Mouse (Mus musculus) heart, adult 2 months (tissue): ENCODE results near the gene Odf3l2. TPM values are rescaled to one million over a fixed set of nuclear protein-coding genes. Genes with fewer than 3 reads are reported as not detected.

ENCODE experiments used
- DNase-seq, 2 experiments: peaks; one replicate each; pipeline ENCODE4 v3.0.0; 2021
- H3K27ac ChIP-seq: fragments of 200-600 bp; 2 replicates; pipeline ENCODE4 v1.8.1; 2022
- H3K27me3 ChIP-seq: fragments of 200-500 bp; 2 replicates; pipeline ENCODE4 v1.6.1; 2012; ENCODE audit warnings: mild to moderate bottlenecking, low read length, inconsistent platforms, mixed read lengths; ENCODE audit not compliant: control insufficient read depth, insufficient read depth
- H3K36me3 ChIP-seq: fragments of 200-500 bp; 2 replicates; pipeline ENCODE4 v1.6.1; 2012; ENCODE audit warnings: low read length, inconsistent platforms; ENCODE audit not compliant: control insufficient read depth, insufficient read depth
- H3K4me1 ChIP-seq: fragments of 200-500 bp; 2 replicates; pipeline ENCODE4 v1.6.1; 2011; ENCODE audit warnings: low read length; ENCODE audit not compliant: control insufficient read depth, insufficient read depth
- H3K4me3 ChIP-seq: fragments of 200-600 bp; 2 replicates; pipeline ENCODE4 v1.8.1; 2022
- H3K79me2 ChIP-seq: fragments of 200-500 bp; replicated peaks from 2 replicates; pipeline ENCODE4 v1.6.1; 2012; ENCODE audit warnings: mild to moderate bottlenecking, inconsistent platforms, low read length, moderate library complexity, mixed read lengths; ENCODE audit not compliant: control insufficient read depth, insufficient read depth
- H3K9ac ChIP-seq: fragments of 200-500 bp; 2 replicates; pipeline ENCODE4 v1.6.1; 2012; ENCODE audit warnings: low read depth, mild to moderate bottlenecking, control low read depth, inconsistent platforms, low read length, mixed read lengths
- CTCF ChIP-seq: fragments of 200-600 bp; IDR thresholded peaks from 2 replicates; pipeline ENCODE4 v1.8.1; 2022; ENCODE audit warnings: antibody characterized with exemption, mild to moderate bottlenecking, moderate library complexity
- EP300 ChIP-seq: fragments of 200-500 bp; IDR thresholded peaks from 2 replicates; pipeline ENCODE4 v1.6.1; 2011; ENCODE audit warnings: low read depth, low read length, control low read depth; ENCODE audit not compliant: insufficient read depth
- POLR2A ChIP-seq: fragments of 200-500 bp; IDR thresholded peaks from 2 replicates; pipeline ENCODE4 v1.6.1; 2011; ENCODE audit warnings: mild to moderate bottlenecking, low read depth, low read length, control low read depth; ENCODE audit not compliant: insufficient read depth
- WGBS: fragments of 180-500 bp; shearing (Covaris S2); methylation state at CpG from one replicate; pipeline ENCODE4 v1.1.7; 2018; 5-methylcytosine and 5-hydroxymethylcytosine counted together
- intact Hi-C: fragments of 180-260 bp; cut with DNase I; formaldehyde crosslinking; loops from one replicate; pipeline ENCODE4 v1.15.1; 2025
- polyA plus RNA-seq: library from polyadenylated mRNA; depleted of rRNA; stranded (reverse); fragments of >200 nt; gene quantifications from 2 replicates; pipeline ENCODE4 v1.2.3, GENCODE M21; 2012
- total RNA-seq, 2 experiments: library from RNA; stranded (reverse); gene quantifications; 2 replicates each; pipeline ENCODE4 v1.2.3; 2021

Odf3l2 gene
- total and polyA plus RNA-seq, 3 experiments: not detected

DNA sequence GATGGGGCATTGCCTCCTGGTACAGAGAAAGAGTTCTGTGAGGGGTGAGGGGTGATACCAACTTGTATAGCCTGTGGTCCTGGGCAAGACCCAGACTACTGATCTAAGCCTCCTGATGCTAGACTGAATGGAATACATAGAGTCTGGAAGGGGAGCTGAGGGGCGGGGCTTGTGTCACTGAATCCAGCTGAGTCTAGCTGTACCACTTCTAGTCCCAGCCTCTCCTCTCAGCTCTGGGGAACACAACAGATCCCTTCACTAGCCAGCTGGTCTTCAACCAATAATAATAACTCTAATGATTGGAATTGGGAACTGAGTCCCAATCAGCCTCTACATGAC is 31.3 kb downstream of the Odf3l2 start:
- TF ChIP-seq CTCF: no peak
- TF ChIP-seq POLR2A: no peak
- no peak for TF ChIP-seq EP300
- Histone ChIP-seq H3K79me2 (no peaks in the 10 kb centered on the region), H3K27ac (no peak overlapping the region), H3K36me3 (no peaks in the 10 kb centered on the region), H3K27me3 (peaks cover 12% of the 10 kb centered on the region), H3K9ac (no peak overlapping the region), H3K4me3 (no peak overlapping the region), H3K4me1 (peaks cover 2% of the 10 kb centered on the region; the same call in 1 of the 2 replicates)
- no peak for DNase-seq
- intact Hi-C loops: no loop called here
- WGBS: 93% methylated on average over 1 of the region's 1 CpGs

GRCm38 (mm10) chr10:79613578-79614304 is 31.8 kb downstream of the Odf3l2 start, which contains the start of gene C2cd4c:
Gene C2cd4c (minus strand): TSS chr10:79614025.
- Histone ChIP-seq H3K79me2 (no peaks in the 10 kb centered on the region), H3K27ac (no peak within 1 kb of the TSS), H3K4me3 (peak within 1 kb of the TSS; percentile 51), H3K9ac (peak within 1 kb of the TSS; percentile 46), H3K27me3 (peaks cover 12% of the 10 kb centered on the region), H3K36me3 (no peaks in the 10 kb centered on the region), H3K4me1 (peaks cover 2% of the 10 kb centered on the region; the same call in 1 of the 2 replicates)
- 3% methylated on average over 60 of the region's 60 CpGs for WGBS
- TF ChIP-seq CTCF (no peak), POLR2A (no peak), EP300 (no peak)
- DNase-seq: peak; percentile 34 to 45
- intact Hi-C loops: no loop called here

DNA sequence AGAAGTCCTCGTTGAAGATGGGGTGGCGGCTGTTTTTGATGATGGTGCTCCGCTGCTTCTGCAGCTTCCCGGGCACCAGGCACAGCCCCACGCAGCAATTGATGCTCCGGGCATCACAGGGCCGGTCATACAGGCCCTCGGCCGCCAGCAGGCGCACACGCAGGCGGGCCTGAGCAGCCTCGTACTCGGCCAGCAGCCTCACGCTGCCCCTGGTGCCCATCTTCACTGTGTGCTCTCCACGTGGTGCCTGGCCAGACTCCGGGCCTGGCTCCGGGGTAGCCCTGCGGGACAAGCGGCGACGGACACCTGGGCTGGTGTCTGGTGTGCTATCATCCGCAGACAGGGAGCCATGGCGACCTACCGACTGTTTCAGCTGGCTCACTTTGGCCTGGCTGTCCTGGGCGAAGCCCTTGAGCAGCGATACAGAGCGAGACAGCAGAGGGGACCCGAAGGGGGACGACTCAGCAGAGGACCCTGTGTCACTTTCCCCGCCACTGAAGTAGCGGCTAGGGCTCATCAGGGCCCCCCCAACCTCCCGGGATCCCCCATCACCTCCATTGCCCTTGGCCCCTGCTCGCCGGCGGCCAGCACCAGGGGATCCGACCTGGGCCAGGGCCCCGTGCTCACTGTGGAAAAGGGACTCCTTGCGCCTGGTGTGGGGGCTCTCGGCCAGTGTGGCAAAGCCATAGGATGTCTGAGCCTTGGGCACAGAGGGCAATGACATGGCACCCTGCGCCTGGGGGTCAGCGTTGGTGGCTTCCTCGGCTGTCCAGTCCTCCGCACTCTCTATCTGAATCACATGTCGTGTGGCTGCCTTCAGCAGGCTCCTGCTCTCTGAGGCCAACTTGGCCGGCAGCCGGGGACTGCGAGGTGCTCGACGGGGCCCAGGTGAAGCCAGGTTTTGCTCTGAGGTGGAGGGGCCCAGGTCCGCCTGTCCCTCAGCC is 33.1 kb downstream of the Odf3l2 start:
- H3K27ac ChIP-seq: no peak overlapping the region
- no peaks in the 10 kb centered on the region for H3K36me3 ChIP-seq
- H3K4me3 ChIP-seq: no peak overlapping the region
- peak; percentile 48 for TF ChIP-seq CTCF
- no peak for TF ChIP-seq EP300
- H3K79me2 ChIP-seq: no peaks in the 10 kb centered on the region
- no peak for DNase-seq
- no peak overlapping the region for H3K9ac ChIP-seq
- H3K4me1 ChIP-seq: peaks cover 2% of the 10 kb centered on the region; the same call in 1 of the 2 replicates
- intact Hi-C loops: no loop called here
- 15% methylated on average over 51 of the region's 51 CpGs for WGBS
- H3K27me3 ChIP-seq: peaks cover 12% of the 10 kb centered on the region

- H3K36me3 ChIP-seq: no peaks in the 10 kb centered on the region
- DNase-seq: no peak
- H3K27me3 ChIP-seq: peaks cover 13% of the 10 kb centered on the region
- H3K79me2 ChIP-seq: no peaks in the 10 kb centered on the region
- TF ChIP-seq POLR2A (no peak), EP300 (no peak), CTCF (no peak)
- H3K4me1 ChIP-seq: peaks cover 2% of the 10 kb centered on the region; the same call in 1 of the 2 replicates
- H3K9ac ChIP-seq: no peak overlapping the region
- H3K4me3 ChIP-seq: no peak overlapping the region
- 47% methylated on average over 5 of the region's 5 CpGs for WGBS
- no peak overlapping the region for H3K27ac ChIP-seq
- intact Hi-C loops: no loop called here
These were observed 34.2 kb downstream of the Odf3l2 start for GRCm38 (mm10) chr10:79611296-79611695.

DNA sequence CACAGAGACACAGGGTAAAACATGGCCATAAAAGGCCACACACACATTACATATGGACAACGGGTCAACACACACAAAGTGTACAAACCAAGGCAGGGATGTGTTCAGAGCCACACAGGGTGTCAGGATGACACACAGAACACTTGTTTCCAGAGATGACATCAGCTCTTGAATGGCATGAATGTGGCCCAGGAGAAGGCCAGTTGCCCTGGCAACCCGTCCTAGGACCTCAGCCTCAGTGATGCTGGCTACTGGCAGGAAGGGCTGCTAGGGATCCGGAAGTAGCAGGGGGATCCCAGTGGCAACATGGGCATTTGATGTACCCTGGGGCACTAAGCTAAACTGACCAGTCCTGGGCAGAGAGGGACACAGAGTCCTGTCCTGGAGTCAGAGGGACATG is 36.3 kb downstream of the Odf3l2 start:
- peaks cover 2% of the 10 kb centered on the region; the same call in 1 of the 2 replicates for H3K4me1 ChIP-seq
- H3K9ac ChIP-seq: no peak overlapping the region
- intact Hi-C loops: no loop called here
- H3K79me2 ChIP-seq: no peaks in the 10 kb centered on the region
- no peak for DNase-seq
- WGBS: 73% methylated on average over 3 of the region's 3 CpGs
- H3K36me3 ChIP-seq: no peaks in the 10 kb centered on the region
- peaks cover 13% of the 10 kb centered on the region for H3K27me3 ChIP-seq
- H3K4me3 ChIP-seq: no peak overlapping the region
- TF ChIP-seq POLR2A: no peak
- TF ChIP-seq EP300: no peak
- TF ChIP-seq CTCF: no peak
- no peak overlapping the region for H3K27ac ChIP-seq

- H3K27ac ChIP-seq: no peak overlapping the region
- H3K9ac ChIP-seq: no peak overlapping the region
- intact Hi-C loops: no loop called here
- no peak for DNase-seq
- H3K36me3 ChIP-seq: no peaks in the 10 kb centered on the region
- H3K27me3 ChIP-seq: peaks cover 6% of the 10 kb centered on the region
- H3K4me1 ChIP-seq: peaks cover 2% of the 10 kb centered on the region; the same call in 1 of the 2 replicates
- WGBS: 38% methylated on average over 2 of the region's 2 CpGs
- H3K4me3 ChIP-seq: no peak overlapping the region
- TF ChIP-seq CTCF (no peak), POLR2A (no peak), EP300 (no peak)
- H3K79me2 ChIP-seq: no peaks in the 10 kb centered on the region
These were observed 37.6 kb downstream of the Odf3l2 start for GRCm38 (mm10) chr10:79607892-79608291.
